Mouse (Mus musculus): ENCODE results near the gene Tbc1d22a. TPM values are rescaled to one million over a fixed set of nuclear protein-coding genes. Genes with fewer than 3 reads are reported as not detected.

Tbc1d22a gene
- polyA plus RNA-seq, 1 experiment from 2014 or later = 8.7 TPM

DNA sequence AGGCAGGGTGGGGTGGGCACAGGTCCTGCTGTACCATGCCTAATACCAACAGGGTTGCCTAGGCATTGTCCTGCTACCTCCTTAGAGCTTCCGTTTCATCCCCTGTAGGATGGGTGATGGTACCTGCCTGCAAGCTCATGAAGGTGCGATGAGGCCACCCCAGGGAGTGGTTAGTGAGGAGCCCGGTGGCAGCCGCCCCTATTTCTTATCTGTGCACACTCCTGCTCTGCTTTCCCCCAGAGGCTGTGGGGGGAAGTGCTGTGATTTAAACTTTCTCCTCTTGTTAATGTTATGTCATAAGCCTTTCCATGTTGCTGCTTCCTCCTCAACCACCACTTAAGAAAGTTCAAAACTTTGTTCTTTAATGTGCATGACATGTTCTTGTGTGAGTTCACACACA lies 38.4 kb downstream of the Tbc1d22a start:
- DNase-seq (ENCODE audit: low spot score) = peak; percentile 29

DNA sequence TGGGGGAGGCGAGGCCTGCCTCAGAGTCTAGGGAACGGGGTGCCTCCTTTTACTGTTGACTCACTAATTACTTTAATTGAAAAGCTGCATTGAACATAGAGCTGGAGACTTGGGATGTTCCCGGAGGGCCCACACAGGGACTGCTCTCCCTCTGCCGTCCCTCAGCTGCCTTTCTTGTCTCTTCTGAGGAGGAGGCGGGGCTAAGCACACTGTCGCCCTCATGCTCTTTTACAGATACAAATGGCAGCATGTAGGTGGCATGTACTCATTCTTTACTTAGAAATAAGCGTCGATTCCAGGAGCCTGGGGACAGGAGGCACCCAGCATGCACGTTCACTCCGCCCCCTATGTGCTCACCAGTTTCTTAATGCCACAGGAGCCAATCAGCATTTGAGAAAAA lies 39.2 kb downstream of the Tbc1d22a start:
- no peak for DNase-seq (ENCODE audit: low spot score)
- Histone ChIP-seq H3K4me3 (ENCODE audit: low read depth, low read length) (no peak overlapping the region), H3K4me2 (replicated peaks; ENCODE audit: low read depth) (no peak overlapping the region), H3K27me3 (ENCODE audit: control insufficient read depth, insufficient read depth, low read length) (no peaks in the 10 kb centered on the region), H3K36me3 (ENCODE audit: control insufficient read depth, insufficient read depth, low read length) (no peaks in the 10 kb centered on the region), H3K9me3 (ENCODE audit: control insufficient read depth, low read length) (no peaks in the 10 kb centered on the region), H3K9ac (ENCODE audit: low read length) (no peak overlapping the region), H3K27ac (replicated peaks) (no peak overlapping the region), H3K4me1 (replicated peaks; ENCODE audit: control insufficient read depth, insufficient read depth) (no peaks in the 10 kb centered on the region)
- TF ChIP-seq CTCF (IDR thresholded peaks at IDR 0.05; ENCODE audit: low read depth) (no peak), EP300 (optimal IDR thresholded peaks at IDR 0.05) (no peak)
- ATAC-seq (ENCODE audit: low FRiP score, low TSS enrichment) = no peak
- WGBS = 57% methylated on average over 10 of the region's 10 CpGs

More for the DNA sequence above, 38.4 kb downstream of the Tbc1d22a start:
- peak; percentile 61; the same call in 1 of the 2 replicates for ATAC-seq (ENCODE audit: low FRiP score, low TSS enrichment)
- no peaks in the 10 kb centered on the region for H3K4me1 ChIP-seq (replicated peaks; ENCODE audit: control insufficient read depth, insufficient read depth)
- no peaks in the 10 kb centered on the region for H3K9me3 ChIP-seq (ENCODE audit: control insufficient read depth, low read length)
- H3K27me3 ChIP-seq (ENCODE audit: control insufficient read depth, insufficient read depth, low read length) = no peaks in the 10 kb centered on the region
- no peak overlapping the region for H3K9ac ChIP-seq (ENCODE audit: low read length)
- H3K4me3 ChIP-seq (ENCODE audit: low read depth, low read length) = no peak overlapping the region
- peak; percentile 30 for TF ChIP-seq CTCF (IDR thresholded peaks at IDR 0.05; ENCODE audit: low read depth)
- TF ChIP-seq EP300 (optimal IDR thresholded peaks at IDR 0.05) = no peak
- no peaks in the 10 kb centered on the region for H3K36me3 ChIP-seq (ENCODE audit: control insufficient read depth, insufficient read depth, low read length)
- H3K27ac ChIP-seq (replicated peaks) = no peak overlapping the region
- 54% methylated on average over 4 of the region's 4 CpGs for WGBS
- no peak overlapping the region for H3K4me2 ChIP-seq (replicated peaks; ENCODE audit: low read depth)

DNA sequence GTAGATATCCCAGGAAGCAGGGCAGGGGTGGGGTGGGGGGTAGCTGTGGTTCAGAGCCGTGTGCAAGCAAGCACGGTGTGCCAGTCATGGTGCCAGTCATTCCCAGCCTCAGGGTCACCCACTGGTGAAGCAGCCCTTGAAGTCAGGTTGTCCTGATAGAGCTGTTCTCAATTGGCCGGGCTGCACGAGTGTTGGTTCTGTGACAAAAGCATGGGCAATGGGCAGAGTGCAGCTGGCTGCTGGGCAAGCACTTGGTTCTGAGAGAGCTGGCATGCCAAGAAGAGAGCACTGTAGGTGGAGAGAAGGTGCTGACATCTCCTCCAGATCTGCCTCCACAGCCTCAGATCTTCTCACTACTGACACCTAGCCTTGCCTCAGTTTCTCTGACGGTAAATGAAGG lies 41.9 kb downstream of the Tbc1d22a start:
- no peak for TF ChIP-seq CTCF (IDR thresholded peaks at IDR 0.05; ENCODE audit: low read depth)
- no peak for TF ChIP-seq EP300 (optimal IDR thresholded peaks at IDR 0.05)
- Histone ChIP-seq H3K4me2 (replicated peaks; ENCODE audit: low read depth) (no peak overlapping the region), H3K27ac (replicated peaks) (no peak overlapping the region), H3K4me3 (ENCODE audit: low read depth, low read length) (no peak overlapping the region), H3K9ac (ENCODE audit: low read length) (no peak overlapping the region), H3K4me1 (replicated peaks; ENCODE audit: control insufficient read depth, insufficient read depth) (no peaks in the 10 kb centered on the region), H3K27me3 (ENCODE audit: control insufficient read depth, insufficient read depth, low read length) (no peaks in the 10 kb centered on the region), H3K36me3 (ENCODE audit: control insufficient read depth, insufficient read depth, low read length) (no peaks in the 10 kb centered on the region), H3K9me3 (ENCODE audit: control insufficient read depth, low read length) (no peaks in the 10 kb centered on the region)
- DNase-seq (ENCODE audit: low spot score) (no peak), ATAC-seq (ENCODE audit: low FRiP score, low TSS enrichment) (no peak)
- 86% methylated on average over 5 of the region's 5 CpGs for WGBS

DNA sequence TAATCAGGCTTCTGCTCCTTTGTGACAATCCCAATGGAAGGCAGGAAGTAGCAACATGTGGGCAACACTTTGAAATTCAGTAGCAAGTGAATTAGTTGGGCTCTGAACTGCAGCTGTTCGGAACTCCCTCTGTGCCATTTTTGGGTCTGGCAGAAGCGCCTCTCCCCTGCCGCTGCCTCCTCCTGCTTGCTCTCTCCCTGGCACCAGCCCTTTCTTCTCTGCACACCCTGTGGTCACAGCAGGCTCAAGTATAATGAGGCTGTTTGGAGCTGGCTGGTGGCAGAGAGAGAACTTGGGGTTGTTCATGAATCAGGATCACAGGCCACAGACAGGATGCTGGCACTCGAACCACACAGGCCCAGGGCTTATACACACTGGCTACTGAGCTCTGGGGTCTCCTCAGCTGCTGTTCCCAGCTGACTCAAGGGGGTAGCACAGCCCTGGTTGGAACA lies 42.5 kb downstream of the Tbc1d22a start:
- Histone ChIP-seq H3K27ac (replicated peaks) (no peak overlapping the region), H3K9ac (ENCODE audit: low read length) (no peak overlapping the region), H3K4me3 (ENCODE audit: low read depth, low read length) (no peak overlapping the region), H3K36me3 (ENCODE audit: control insufficient read depth, insufficient read depth, low read length) (no peaks in the 10 kb centered on the region), H3K27me3 (ENCODE audit: control insufficient read depth, insufficient read depth, low read length) (no peaks in the 10 kb centered on the region), H3K4me1 (replicated peaks; ENCODE audit: control insufficient read depth, insufficient read depth) (no peaks in the 10 kb centered on the region), H3K4me2 (replicated peaks; ENCODE audit: low read depth) (no peak overlapping the region), H3K9me3 (ENCODE audit: control insufficient read depth, low read length) (no peaks in the 10 kb centered on the region)
- no peak for DNase-seq (ENCODE audit: low spot score)
- TF ChIP-seq CTCF (IDR thresholded peaks at IDR 0.05; ENCODE audit: low read depth) (no peak), EP300 (optimal IDR thresholded peaks at IDR 0.05) (no peak)
- 88% methylated on average over 4 of the region's 4 CpGs for WGBS
- ATAC-seq (ENCODE audit: low FRiP score, low TSS enrichment) = no peak

DNA sequence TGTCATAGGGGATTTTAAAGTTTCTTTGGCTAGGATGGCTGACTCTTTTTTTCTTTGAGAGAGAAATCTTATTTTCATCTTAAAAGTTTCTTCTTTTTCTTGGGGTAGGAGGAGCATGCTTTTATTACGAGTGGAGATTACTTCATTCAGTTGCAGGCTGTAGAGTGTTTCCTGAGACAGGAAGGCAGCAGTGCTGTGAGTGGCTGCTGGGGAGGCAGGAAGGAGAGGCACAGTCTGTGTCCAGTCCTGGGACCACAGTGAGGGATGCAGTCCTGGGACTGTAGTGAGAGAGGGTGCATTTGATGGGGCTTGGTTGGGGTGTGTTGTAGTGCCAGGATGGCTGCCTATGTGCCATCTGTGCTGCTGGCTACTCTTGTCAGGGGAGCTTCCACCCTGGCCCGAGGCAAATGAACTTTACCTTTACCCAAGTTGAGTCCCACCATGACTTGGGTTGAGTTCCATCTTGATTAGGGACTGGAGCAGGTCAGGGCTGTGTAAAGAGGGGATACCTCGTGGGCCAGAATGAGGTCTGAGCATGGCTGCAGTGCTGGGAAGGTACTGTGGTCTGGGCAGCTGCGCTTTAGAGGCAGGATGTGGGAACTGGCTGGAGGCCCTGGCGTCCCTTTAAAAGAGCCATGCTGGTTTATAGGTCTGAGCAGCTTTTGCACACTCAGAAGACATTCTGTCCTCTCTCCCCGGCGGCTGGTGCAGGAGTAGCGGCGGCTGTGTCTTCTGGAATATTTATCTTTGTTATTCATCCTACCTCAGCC lies 43.8 kb downstream of the Tbc1d22a start:
- no peak overlapping the region for H3K4me2 ChIP-seq (replicated peaks; ENCODE audit: low read depth)
- H3K27ac ChIP-seq (replicated peaks) = no peak overlapping the region
- ATAC-seq (ENCODE audit: low FRiP score, low TSS enrichment) (no peak), DNase-seq (ENCODE audit: low spot score) (no peak)
- 78% methylated on average over 9 of the region's 9 CpGs for WGBS
- H3K4me1 ChIP-seq (replicated peaks; ENCODE audit: control insufficient read depth, insufficient read depth) = no peaks in the 10 kb centered on the region
- H3K9ac ChIP-seq (ENCODE audit: low read length) = no peak overlapping the region
- no peaks in the 10 kb centered on the region for H3K27me3 ChIP-seq (ENCODE audit: control insufficient read depth, insufficient read depth, low read length)
- no peak overlapping the region for H3K4me3 ChIP-seq (ENCODE audit: low read depth, low read length)
- no peaks in the 10 kb centered on the region for H3K9me3 ChIP-seq (ENCODE audit: control insufficient read depth, low read length)
- TF ChIP-seq EP300 (optimal IDR thresholded peaks at IDR 0.05) = no peak
- TF ChIP-seq CTCF (IDR thresholded peaks at IDR 0.05; ENCODE audit: low read depth) = no peak
- no peaks in the 10 kb centered on the region for H3K36me3 ChIP-seq (ENCODE audit: control insufficient read depth, insufficient read depth, low read length)

DNA sequence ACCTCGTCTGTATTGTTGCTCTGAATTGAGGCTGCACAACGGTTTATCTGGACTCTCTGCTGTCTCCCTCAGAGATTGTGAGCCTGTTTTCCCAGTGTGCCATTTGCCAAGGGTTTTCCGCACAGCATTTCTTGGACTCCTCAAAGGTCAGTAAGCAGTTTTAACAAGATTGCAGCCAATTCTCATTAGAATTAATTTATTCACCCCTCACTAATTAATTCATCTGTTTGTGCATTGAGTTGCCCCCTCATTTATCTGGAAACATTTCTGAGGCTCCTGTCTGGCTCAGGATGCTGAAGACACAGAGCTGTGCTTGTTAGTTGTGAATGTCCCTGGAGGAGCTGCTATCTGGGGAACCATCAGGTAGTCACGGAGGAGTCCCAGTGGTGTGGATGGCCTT lies 45.0 kb downstream of the Tbc1d22a start:
- Histone ChIP-seq H3K4me1 (replicated peaks; ENCODE audit: control insufficient read depth, insufficient read depth) (no peaks in the 10 kb centered on the region), H3K4me3 (ENCODE audit: low read depth, low read length) (no peak overlapping the region), H3K9me3 (ENCODE audit: control insufficient read depth, low read length) (no peaks in the 10 kb centered on the region), H3K4me2 (replicated peaks; ENCODE audit: low read depth) (no peak overlapping the region), H3K27ac (replicated peaks) (no peak overlapping the region), H3K27me3 (ENCODE audit: control insufficient read depth, insufficient read depth, low read length) (no peaks in the 10 kb centered on the region), H3K36me3 (ENCODE audit: control insufficient read depth, insufficient read depth, low read length) (no peaks in the 10 kb centered on the region), H3K9ac (ENCODE audit: low read length) (no peak overlapping the region)
- ATAC-seq (ENCODE audit: low FRiP score, low TSS enrichment) (no peak), DNase-seq (ENCODE audit: low spot score) (no peak)
- 79% methylated on average over 4 of the region's 4 CpGs for WGBS
- TF ChIP-seq EP300 (optimal IDR thresholded peaks at IDR 0.05) = no peak
- no peak for TF ChIP-seq CTCF (IDR thresholded peaks at IDR 0.05; ENCODE audit: low read depth)
